Mouse (Mus musculus) liver, adult 10 weeks (tissue): ENCODE data around the gene AA792892. TPM values are rescaled to one million over a fixed set of nuclear protein-coding genes. Genes with fewer than 3 reads are reported as not detected.

ENCODE experiments used
- polyA plus RNA-seq: library from polyadenylated mRNA; stranded (reverse); fragments of 350-450 nt; fragmentation: Illumina TruSeq; extraction: RNeasy Lipid Tissue Mini Kit (QIAGEN cat#74804); gene quantifications from one replicate; pipeline ENCODE4 v1.2.3, GENCODE M21; 2014; ENCODE audit warnings: low read depth, low replicate concordance

AA792892 gene
- polyA plus RNA-seq = not detected

GRCm38 (mm10) chr5:94339449-94339848 lies at the start of gene AA792892:
Gene AA792892, plus strand, starts transcription at chr5:94339749.

DNA sequence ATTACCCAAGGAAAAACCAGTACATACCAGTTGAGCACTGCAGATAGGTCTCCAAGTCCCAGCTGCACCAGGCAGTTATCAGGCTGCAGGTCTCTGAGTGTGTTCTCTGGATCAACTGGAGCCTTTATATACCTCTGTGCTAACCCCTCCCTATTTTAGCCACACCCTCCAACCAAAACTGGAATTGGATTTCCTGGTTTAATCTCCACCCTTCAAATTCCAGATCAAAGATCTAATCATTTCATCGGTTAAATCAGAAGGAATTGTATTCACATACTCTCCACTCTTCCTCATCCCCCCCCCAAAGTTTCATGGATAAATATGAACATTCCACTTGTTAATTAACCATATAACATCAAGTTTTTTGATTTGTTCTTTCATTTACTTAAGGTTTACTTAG lies 32.9 kb upstream of the AA792892 start, which contains the start of gene A430089I19Rik:
Gene A430089I19Rik, minus strand, starts transcription at position 101 of the 400 bp plus-strand sequence.

DNA sequence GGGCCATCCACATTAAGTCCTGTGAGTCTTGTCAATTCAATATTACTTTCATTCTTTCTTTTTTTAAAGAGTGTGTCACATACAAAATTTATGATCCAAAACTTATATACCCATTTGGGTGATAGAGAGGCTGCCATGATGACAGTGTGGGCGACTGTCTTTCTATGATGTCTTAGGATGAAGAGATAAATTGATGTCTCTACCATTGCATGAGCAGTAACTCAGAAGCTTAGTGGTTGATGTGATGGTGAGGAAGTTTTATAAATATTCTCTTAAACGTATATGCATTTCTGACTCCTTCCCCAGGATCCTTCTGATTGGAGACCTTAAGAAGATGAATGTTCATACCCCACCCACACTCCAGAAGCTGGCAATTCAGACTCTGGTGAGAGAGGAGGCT lies 25.4 kb upstream of the AA792892 start, which contains the start of gene Gm6502:
Gene Gm6502, plus strand, starts transcription at position 301 of the 400 bp plus-strand sequence.

Other genes starting within 250 kb of the AA792892 start
- gene Gm3106, start 121.7 kb upstream of the AA792892 start, polyA plus RNA-seq = not detected
- gene A430089I19Rik, start 33.0 kb upstream of the AA792892 start, polyA plus RNA-seq = not detected
- gene Gm6502, start 25.3 kb upstream of the AA792892 start, polyA plus RNA-seq = not detected
- not detected for gene Gm7682, start 106.0 kb downstream of the AA792892 start, polyA plus RNA-seq
- gene Gm3139, start 186.5 kb downstream of the AA792892 start, polyA plus RNA-seq = not detected